Mouse (Mus musculus) forebrain, embryonic 13.5 days (tissue): ENCODE data around the gene Agap1. TPM values are rescaled to one million over a fixed set of nuclear protein-coding genes. Genes with fewer than 3 reads are reported as not detected.

Experiments
- ATAC-seq: fragments of 200-750 bp; cut with Nextera tagmentation; 2 replicates; pipeline ENCODE4 v1.8.0; 2017
- H3K27ac ChIP-seq: fragments of 300-500 bp; sonication (generic); 2 replicates; pipeline ENCODE4 v1.5.1; 2015; ENCODE audit warnings: inconsistent platforms, mild to moderate bottlenecking, moderate library complexity
- H3K27me3 ChIP-seq: fragments of 300-500 bp; sonication (generic); 2 replicates; pipeline ENCODE4 v1.6.1; 2015; ENCODE audit warnings: mild to moderate bottlenecking, inconsistent platforms
- H3K36me3 ChIP-seq: fragments of 300-500 bp; sonication (generic); 2 replicates; pipeline ENCODE4 v1.6.1; 2015; ENCODE audit warnings: mild to moderate bottlenecking, inconsistent platforms; ENCODE audit not compliant: poor library complexity, severe bottlenecking
- H3K4me1 ChIP-seq: fragments of 300-500 bp; sonication (generic); 2 replicates; pipeline ENCODE4 v1.6.1; 2015; ENCODE audit warnings: inconsistent platforms
- H3K4me2 ChIP-seq: fragments of 300-500 bp; sonication (generic); 2 replicates; pipeline ENCODE4 v1.6.1; 2015; ENCODE audit warnings: inconsistent platforms, mild to moderate bottlenecking, moderate library complexity
- H3K4me3 ChIP-seq: fragments of 300-500 bp; sonication (generic); 2 replicates; pipeline ENCODE4 v1.5.1; 2015; ENCODE audit warnings: mild to moderate bottlenecking, inconsistent platforms
- H3K9ac ChIP-seq: fragments of 300-500 bp; sonication (generic); 2 replicates; pipeline ENCODE4 v1.6.1; 2015; ENCODE audit warnings: mild to moderate bottlenecking, inconsistent platforms
- H3K9me3 ChIP-seq: fragments of 300-500 bp; sonication (generic); replicated peaks from 2 replicates; pipeline ENCODE4 v1.6.1; 2016; ENCODE audit warnings: inconsistent platforms
- WGBS: fragments of 180-500 bp; shearing (Covaris S2); methylation state at CpG from one replicate; pipeline ENCODE4 v1.1.7; 2015; 5-methylcytosine and 5-hydroxymethylcytosine counted together
- polyA plus RNA-seq: library from polyadenylated mRNA; unstranded; fragments of >200 nt; fragmentation: Nextera tagmentation; extraction: Ambion mirVana; gene quantifications from 2 replicates; pipeline ENCODE4 v1.2.1, GENCODE M21; 2015

Gene Agap1
- polyA plus RNA-seq, 1 experiment from 2014 or later, result 25.4 TPM

DNA sequence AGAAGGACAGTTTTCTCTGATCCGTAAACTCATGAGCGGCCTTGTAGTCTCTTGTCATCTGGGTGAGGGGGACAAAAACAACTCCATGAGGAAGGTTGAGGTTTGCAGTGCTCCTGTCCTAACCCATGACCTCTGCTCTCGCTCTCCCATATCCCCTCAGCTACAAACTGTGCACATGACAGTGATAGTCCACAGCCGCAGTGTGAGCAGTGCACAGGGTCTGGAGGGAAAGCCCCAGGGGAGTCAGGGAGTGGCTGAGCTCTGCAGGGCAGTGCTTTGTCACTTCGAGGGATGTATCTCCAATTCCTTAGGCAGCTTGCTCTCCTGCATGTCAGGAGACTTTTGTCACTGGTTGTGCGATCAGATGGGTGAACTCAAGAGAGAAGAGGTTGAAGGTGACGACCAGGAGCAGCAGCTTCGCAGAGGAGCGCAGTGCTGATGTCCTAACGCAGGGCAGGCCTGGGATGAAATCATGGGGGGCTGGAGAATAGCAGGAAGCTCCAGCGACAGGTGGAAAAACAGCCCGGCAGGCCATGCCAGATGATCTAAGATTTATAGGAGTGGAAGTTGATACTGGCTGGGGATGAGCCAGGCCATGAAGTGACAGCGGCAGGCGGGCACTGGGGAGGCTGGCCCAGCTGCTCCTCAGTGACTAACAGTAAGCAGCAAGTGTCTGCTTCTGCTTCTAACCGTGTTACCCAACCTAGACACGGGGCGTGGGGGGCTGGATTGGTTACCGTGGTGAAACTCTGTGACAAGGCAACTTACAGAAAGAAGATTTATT is 83.7 kb downstream of the Agap1 start:
- Histone ChIP-seq H3K4me1 (peaks cover 54% of the 10 kb centered on the region), H3K27ac (no peak overlapping the region), H3K9ac (no peak overlapping the region), H3K36me3 (no peaks in the 10 kb centered on the region), H3K9me3 (no peaks in the 10 kb centered on the region), H3K27me3 (peaks cover 4% of the 10 kb centered on the region; the same call in 1 of the 2 replicates), H3K4me3 (no peak overlapping the region), H3K4me2 (no peak overlapping the region)
- 88% methylated on average over 18 of the region's 18 CpGs for WGBS
- no peak for ATAC-seq

DNA sequence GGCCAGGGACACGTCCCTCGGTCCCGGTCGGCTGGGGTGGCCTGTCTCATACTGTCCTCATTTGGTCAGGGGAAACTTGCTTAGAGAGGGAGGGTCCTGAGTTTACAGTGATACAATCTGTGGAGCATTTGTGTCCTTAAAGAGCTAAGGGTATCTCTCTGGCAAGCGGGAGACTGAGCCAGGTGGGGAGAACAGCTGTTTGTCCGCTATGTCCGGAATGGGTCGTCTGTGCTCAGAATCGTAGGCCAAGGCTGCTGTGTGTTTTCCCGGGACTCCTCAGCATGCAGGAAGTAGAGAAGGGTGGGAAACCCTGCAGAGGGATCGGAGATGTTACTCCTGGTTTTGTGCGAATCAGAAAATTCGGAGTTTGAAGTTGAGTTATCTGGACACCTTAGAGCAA is 84.5 kb downstream of the Agap1 start:
- no peaks in the 10 kb centered on the region for H3K9me3 ChIP-seq
- no peak for ATAC-seq
- no peak overlapping the region for H3K27ac ChIP-seq
- H3K4me3 ChIP-seq, result no peak overlapping the region
- WGBS, result 90% methylated on average over 13 of the region's 13 CpGs
- H3K36me3 ChIP-seq, result no peaks in the 10 kb centered on the region
- H3K27me3 ChIP-seq, result peaks cover 4% of the 10 kb centered on the region; the same call in 1 of the 2 replicates
- no peak overlapping the region for H3K9ac ChIP-seq
- no peak overlapping the region for H3K4me2 ChIP-seq
- H3K4me1 ChIP-seq, result peaks cover 54% of the 10 kb centered on the region

DNA sequence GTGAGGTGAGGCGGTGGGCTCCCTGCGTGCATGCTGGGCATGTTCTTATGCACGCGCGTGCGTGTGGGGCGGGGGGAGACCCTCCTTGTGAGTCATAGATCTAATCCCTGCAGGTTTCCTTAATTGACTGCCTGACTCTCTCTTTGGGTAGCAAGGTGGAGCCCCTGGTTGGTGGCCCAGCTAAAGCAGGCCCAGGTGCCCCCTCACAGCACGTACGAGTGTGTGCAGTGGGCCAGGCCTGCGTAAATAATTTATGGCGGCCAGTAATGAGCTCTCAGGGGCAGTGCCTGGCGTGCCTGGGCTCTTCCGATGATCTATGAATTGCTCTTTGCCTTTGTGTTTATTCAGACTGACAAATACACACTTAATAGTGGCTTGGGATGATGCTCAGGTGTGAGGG is 86.5 kb downstream of the Agap1 start:
- H3K36me3 ChIP-seq, result no peaks in the 10 kb centered on the region
- no peak overlapping the region for H3K27ac ChIP-seq
- no peak overlapping the region for H3K4me3 ChIP-seq
- H3K4me1 ChIP-seq, result peaks cover 42% of the 10 kb centered on the region
- no peak for ATAC-seq
- 47% methylated on average over 13 of the region's 13 CpGs for WGBS
- no peaks in the 10 kb centered on the region for H3K9me3 ChIP-seq
- peaks cover 4% of the 10 kb centered on the region; the same call in 1 of the 2 replicates for H3K27me3 ChIP-seq
- H3K9ac ChIP-seq, result no peak overlapping the region
- no peak overlapping the region for H3K4me2 ChIP-seq

DNA sequence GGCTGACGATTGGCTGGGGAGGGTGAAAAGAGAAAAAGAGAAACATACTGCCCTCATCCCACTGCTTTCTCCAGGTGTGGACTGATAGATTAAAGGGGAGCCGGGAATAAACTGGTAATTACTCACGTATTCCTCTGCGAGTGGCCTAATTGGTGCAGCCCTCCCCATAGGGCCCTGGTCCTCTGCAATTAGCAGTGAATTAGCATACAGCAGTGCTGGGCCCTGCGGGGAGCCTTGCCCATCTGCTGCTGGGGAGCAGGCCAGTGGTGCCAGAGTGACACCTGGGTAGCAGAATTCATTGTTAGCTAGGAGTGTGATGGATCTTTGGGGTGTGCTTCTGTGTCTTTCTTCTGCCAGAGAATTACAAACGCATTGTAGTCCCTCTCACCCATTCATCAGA is 87.9 kb downstream of the Agap1 start:
- Histone ChIP-seq H3K9me3 (no peaks in the 10 kb centered on the region), H3K27ac (peak overlapping the region; percentile 19; the same call in 1 of the 2 replicates), H3K9ac (no peak overlapping the region), H3K4me3 (no peak overlapping the region), H3K4me2 (no peak overlapping the region), H3K27me3 (peaks cover 11% of the 10 kb centered on the region; the same call in 1 of the 2 replicates), H3K4me1 (peaks cover 45% of the 10 kb centered on the region), H3K36me3 (no peaks in the 10 kb centered on the region)
- 13% methylated on average over 6 of the region's 6 CpGs for WGBS
- ATAC-seq, result peak; percentile 80

DNA sequence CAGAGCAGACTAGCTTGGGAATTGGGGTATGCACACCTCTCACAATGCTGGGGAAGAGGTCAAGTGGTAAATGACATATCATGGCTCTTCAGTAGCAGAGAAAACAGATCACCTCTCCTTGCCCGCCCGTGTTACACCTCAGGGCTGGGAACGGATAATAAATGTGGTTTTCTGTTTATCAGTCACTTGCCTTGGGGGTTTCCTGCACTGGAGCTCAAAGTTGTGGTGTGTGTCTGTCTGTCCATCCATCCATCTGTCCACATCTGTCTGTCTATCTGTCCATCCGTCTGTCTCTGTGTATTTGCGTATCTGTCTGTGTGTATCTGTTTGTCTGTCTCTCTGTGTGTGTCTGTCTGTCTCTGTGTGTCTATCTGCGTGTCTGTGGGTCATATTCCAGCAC is 88.7 kb downstream of the Agap1 start:
- Histone ChIP-seq H3K27ac (no peak overlapping the region), H3K4me3 (no peak overlapping the region), H3K9ac (no peak overlapping the region), H3K36me3 (no peaks in the 10 kb centered on the region), H3K27me3 (peaks cover 14% of the 10 kb centered on the region), H3K9me3 (no peaks in the 10 kb centered on the region), H3K4me1 (peaks cover 51% of the 10 kb centered on the region), H3K4me2 (no peak overlapping the region)
- no peak for ATAC-seq
- whole genome bisulfite sequencing, result 96% methylated on average over 6 of the region's 6 CpGs

DNA sequence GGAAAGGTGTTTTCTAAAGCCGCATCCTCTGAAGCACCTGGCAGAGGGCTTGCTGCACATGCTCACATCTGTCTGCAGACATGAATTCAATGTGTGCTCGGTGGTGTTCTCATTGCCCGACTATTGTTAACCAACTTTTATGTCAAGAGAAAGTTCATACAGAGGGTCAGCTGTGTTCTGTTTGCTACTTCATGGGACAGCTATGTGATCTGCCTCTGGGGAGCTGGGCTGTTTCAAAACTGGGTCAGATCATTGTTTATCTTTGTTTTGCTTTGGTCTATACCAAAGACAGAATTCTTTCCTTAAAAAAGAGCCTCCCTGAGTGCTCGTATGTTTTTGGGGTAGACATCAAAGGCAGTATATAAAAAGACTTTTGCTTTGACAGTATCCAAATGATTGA is 89.5 kb downstream of the Agap1 start:
- Histone ChIP-seq H3K36me3 (no peaks in the 10 kb centered on the region), H3K9me3 (no peaks in the 10 kb centered on the region), H3K27ac (no peak overlapping the region), H3K9ac (no peak overlapping the region), H3K27me3 (peaks cover 20% of the 10 kb centered on the region), H3K4me1 (peaks cover 50% of the 10 kb centered on the region), H3K4me2 (no peak overlapping the region), H3K4me3 (no peak overlapping the region)
- ATAC-seq, result no peak
- 95% methylated on average over 4 of the region's 4 CpGs for WGBS

DNA sequence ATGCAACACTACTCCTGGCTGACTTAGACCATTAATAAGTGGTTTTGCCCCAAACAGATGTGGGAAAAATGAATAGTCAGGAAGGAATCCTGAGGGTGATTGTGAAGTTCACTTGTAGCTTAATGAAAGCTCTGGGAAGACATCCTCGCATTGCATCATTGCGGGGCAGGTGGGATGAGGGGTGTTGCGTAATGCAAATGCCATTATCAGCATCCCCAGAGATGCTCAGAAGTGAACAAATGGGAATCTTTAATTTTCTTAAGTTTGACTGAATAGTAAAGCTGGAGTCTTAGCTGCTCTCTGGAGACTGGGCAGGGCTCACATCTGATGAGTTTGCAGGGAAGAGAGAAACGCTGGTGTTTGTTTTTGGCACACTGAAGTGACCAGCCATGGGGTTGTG is 90.5 kb downstream of the Agap1 start:
- no peaks in the 10 kb centered on the region for H3K9me3 ChIP-seq
- H3K4me1 ChIP-seq, result peaks cover 58% of the 10 kb centered on the region
- 93% methylated on average over 4 of the region's 4 CpGs for WGBS

DNA sequence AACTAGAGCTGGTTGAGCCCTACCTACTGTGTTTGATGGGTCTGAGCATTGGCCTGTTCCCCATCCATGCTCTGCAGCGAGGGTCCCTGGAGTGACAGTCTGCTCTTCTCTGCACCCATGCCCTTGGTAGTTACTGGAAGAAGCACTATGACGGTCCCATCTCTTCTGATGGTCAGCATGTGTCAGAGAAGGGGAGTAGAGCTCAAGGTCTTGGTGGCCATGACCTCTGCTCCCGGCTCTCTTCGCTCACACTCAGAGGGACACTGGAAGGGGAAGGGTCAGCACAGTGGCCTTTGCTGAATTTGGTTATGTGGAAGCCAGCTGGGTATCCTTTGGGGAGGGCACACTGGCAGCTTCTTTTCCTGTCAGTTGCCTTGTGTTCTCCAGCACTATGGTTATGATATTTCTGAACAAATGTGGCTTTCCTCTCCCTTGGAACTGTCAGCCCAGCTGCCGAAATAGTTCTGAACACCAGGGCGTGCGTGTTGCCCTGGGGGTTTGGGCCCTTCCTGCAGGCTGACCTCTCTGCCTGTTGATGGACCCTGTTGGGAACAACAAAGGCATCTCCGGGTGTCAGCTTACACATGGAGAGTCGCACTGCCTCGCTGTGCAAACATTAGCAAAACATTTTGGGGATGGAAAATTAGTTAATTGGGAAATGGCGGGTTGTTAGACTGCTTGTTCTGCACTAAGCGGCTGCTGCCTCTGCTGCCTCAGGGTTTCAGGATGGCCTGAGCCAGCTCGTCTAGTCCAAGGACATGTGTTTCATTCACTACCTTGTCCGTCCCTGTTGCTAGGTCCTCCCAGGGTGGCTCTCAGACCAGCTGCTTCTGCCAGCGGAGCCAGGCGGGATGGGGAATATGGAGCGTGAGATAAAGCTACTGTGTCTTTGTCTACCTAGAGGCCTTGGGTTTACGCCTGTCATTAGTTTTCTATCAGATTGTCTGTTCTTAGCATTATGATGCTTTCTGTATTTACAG is 93.2 kb downstream of the Agap1 start:
- Histone ChIP-seq H3K9ac (no peak overlapping the region), H3K27me3 (peaks cover 32% of the 10 kb centered on the region), H3K36me3 (no peaks in the 10 kb centered on the region), H3K27ac (0 out of 2 replicates have a peak overlapping the region, but pooled peaks have one; percentile 27), H3K4me2 (no peak overlapping the region), H3K4me1 (peaks cover 44% of the 10 kb centered on the region), H3K9me3 (no peaks in the 10 kb centered on the region), H3K4me3 (no peak overlapping the region)
- 44% methylated on average over 18 of the region's 18 CpGs for WGBS
- no peak for ATAC-seq

More for the DNA sequence above, 90.5 kb downstream of the Agap1 start:
- no peaks in the 10 kb centered on the region for H3K36me3 ChIP-seq
- no peak for ATAC-seq
- H3K4me3 ChIP-seq, result no peak overlapping the region
- H3K27ac ChIP-seq, result no peak overlapping the region
- H3K4me2 ChIP-seq, result no peak overlapping the region
- no peak overlapping the region for H3K9ac ChIP-seq
- peaks cover 23% of the 10 kb centered on the region for H3K27me3 ChIP-seq

DNA sequence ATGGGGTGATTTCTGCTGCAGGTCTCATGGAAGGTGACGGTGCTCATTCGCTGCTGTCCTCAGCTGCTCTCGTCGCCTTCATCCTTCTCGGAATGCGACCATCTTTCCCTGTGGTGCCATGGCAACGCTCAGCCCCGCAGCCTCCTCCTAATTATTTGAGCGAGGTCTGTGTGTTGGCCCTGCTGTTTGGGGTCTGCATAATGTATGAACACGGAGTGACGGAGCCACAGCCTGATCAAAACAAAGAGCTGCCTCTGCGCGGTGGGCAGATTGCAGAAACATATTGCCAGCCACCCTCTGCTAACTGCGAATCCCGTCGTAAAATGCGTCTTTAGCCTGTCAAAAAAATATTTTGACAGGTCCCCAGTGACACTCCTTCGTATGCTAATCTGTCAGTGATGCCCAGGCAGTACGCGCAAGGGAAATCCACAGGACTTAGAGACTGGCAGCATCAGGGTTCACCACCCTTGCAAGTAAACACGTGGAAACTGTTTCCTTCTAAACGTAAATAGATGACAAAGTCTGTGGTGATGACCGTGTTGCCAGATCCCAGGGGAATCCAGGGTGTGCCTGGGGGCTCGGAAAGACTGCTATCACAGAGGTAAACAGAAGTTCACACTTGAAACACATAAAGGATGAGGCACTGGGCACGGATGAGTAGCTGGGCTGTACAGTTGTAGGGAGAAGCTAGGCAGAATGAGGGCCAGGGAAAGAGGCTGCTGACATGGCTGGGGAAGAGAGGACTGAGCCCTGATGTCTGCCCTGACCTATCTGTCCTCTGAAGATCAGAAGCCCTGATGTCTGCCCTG is 95.7 kb downstream of the Agap1 start:
- Histone ChIP-seq H3K4me3 (peak overlapping the region; percentile 13), H3K4me2 (peak overlapping the region; percentile 52), H3K9ac (peak overlapping the region; percentile 38), H3K4me1 (peaks cover 41% of the 10 kb centered on the region), H3K36me3 (no peaks in the 10 kb centered on the region), H3K27ac (peak overlapping the region; percentile 71), H3K27me3 (peaks cover 33% of the 10 kb centered on the region), H3K9me3 (no peaks in the 10 kb centered on the region)
- peak; percentile 96 for ATAC-seq
- 7% methylated on average over 25 of the region's 25 CpGs for WGBS

DNA sequence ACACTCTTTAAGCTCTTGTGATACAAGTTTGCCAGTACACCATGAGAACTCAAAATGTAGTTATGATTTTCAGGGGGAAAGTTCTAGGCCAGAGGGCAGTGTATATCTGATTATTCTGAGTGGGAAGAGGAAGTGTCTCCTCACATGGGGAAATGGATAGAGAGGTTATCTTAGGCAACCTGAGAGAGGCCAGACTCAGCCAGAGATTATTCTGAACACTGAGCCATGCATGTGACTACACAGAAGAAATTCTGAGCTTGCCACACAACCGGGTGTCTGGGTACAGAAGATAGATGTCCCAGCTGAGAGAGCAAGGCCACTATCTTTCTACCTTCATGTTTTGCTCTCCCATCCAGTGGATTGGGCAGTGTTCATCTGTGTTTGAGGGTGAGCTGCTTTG is 97.9 kb downstream of the Agap1 start:
- 88% methylated on average over 1 of the region's 1 CpGs for WGBS
- H3K27ac ChIP-seq, result no peak overlapping the region
- peaks cover 27% of the 10 kb centered on the region for H3K27me3 ChIP-seq
- no peak overlapping the region for H3K4me2 ChIP-seq
- H3K36me3 ChIP-seq, result no peaks in the 10 kb centered on the region
- H3K9me3 ChIP-seq, result no peaks in the 10 kb centered on the region
- ATAC-seq, result no peak
- H3K4me1 ChIP-seq, result peaks cover 41% of the 10 kb centered on the region
- H3K4me3 ChIP-seq, result no peak overlapping the region
- H3K9ac ChIP-seq, result no peak overlapping the region

DNA sequence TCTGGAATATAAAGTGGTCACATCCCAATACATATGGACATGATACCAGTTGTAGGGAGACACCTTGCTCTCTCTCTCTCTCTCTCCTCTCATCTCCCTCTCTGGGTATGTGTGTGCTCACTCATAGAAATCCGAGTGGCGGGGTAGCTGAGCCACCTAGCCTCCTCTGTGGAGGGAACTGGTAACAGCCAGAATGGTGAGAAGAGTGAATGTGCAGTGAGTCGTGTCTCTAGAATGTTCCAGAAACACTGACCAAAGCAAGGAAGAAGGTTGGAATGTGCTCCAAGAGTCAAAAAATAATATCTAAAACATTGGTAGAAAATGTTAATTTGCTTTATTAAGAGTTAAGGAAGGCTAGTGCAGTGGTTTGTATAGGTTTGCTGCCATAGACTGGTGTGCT is 99.2 kb downstream of the Agap1 start:
- H3K27me3 ChIP-seq, result peaks cover 22% of the 10 kb centered on the region

More for the DNA sequence above, 99.2 kb downstream of the Agap1 start:
- H3K4me2 ChIP-seq, result no peak overlapping the region
- H3K36me3 ChIP-seq, result no peaks in the 10 kb centered on the region
- H3K9ac ChIP-seq, result no peak overlapping the region
- no peak overlapping the region for H3K27ac ChIP-seq
- H3K4me1 ChIP-seq, result peaks cover 36% of the 10 kb centered on the region
- ATAC-seq, result no peak
- 93% methylated on average over 3 of the region's 3 CpGs for WGBS
- H3K4me3 ChIP-seq, result no peak overlapping the region
- no peaks in the 10 kb centered on the region for H3K9me3 ChIP-seq
